Mouse (Mus musculus) hindbrain, embryonic 16.5 days (tissue): ENCODE measurements at regions not wholly inside any gene's neighbourhood (a gene's known extent, or its start where the extent isn't known, plus 50 kb on each side); places are given as distances from the start of the nearest gene placed in this dataset.

Experiments used
- ATAC-seq: fragments of 200-750 bp; cut with Nextera tagmentation; 2 replicates; pipeline ENCODE4 v1.8.0; 2017; ENCODE audit warnings: moderate TSS enrichment, moderate library complexity
- H3K27ac ChIP-seq: fragments of 300-500 bp; sonication (generic); 2 replicates; pipeline ENCODE4 v1.5.1; 2014; ENCODE audit warnings: low read depth, mild to moderate bottlenecking, control low read depth, low read length, moderate library complexity
- H3K27me3 ChIP-seq: fragments of 300-500 bp; sonication (generic); replicated peaks from 2 replicates; pipeline ENCODE4 v1.6.1; 2014; ENCODE audit warnings: low read length; ENCODE audit not compliant: control insufficient read depth, insufficient read depth
- H3K36me3 ChIP-seq: fragments of 300-500 bp; sonication (generic); 2 replicates; pipeline ENCODE4 v1.6.1; 2014; ENCODE audit warnings: mild to moderate bottlenecking, low read length, moderate library complexity, mixed read lengths; ENCODE audit not compliant: control insufficient read depth, insufficient read depth
- H3K4me1 ChIP-seq: fragments of 300-500 bp; sonication (generic); 2 replicates; pipeline ENCODE4 v1.6.1; 2014; ENCODE audit warnings: low read depth, low read length; ENCODE audit not compliant: control insufficient read depth, insufficient read depth
- H3K4me2 ChIP-seq: fragments of 300-500 bp; sonication (generic); 2 replicates; pipeline ENCODE4 v1.6.1; 2014; ENCODE audit warnings: mild to moderate bottlenecking, low read length, control low read depth, moderate library complexity
- H3K4me3 ChIP-seq: fragments of 300-500 bp; sonication (generic); 2 replicates; pipeline ENCODE4 v1.5.1; 2014; ENCODE audit warnings: mild to moderate bottlenecking, low read length, control low read depth, moderate library complexity
- H3K9ac ChIP-seq: fragments of 300-500 bp; sonication (generic); 2 replicates; pipeline ENCODE4 v1.6.1; 2014; ENCODE audit warnings: low read depth, mild to moderate bottlenecking, control low read depth, low read length, moderate library complexity
- H3K9me3 ChIP-seq: fragments of 300-500 bp; sonication (generic); 2 replicates; pipeline ENCODE4 v1.6.1; 2014; ENCODE audit warnings: mild to moderate bottlenecking, low read length, moderate library complexity; ENCODE audit not compliant: control insufficient read depth
- WGBS: fragments of 180-500 bp; shearing (Covaris S2); extraction: QIAGEN DNeasy Blood & Tissue Kit; methylation state at CpG from one replicate; pipeline ENCODE4 v1.1.7; 2014; 5-methylcytosine and 5-hydroxymethylcytosine counted together

GRCm38 (mm10) chr6:99845508-99845846, 119.3 kb upstream of the Prok2 start:
- WGBS = 23% methylated on average over 4 of the region's 4 CpGs
- H3K9me3 ChIP-seq = no peaks in the 10 kb centered on the region
- ATAC-seq = no peak
- H3K27me3 ChIP-seq = no peaks in the 10 kb centered on the region; the same call in 1 of the 2 replicates
- H3K9ac ChIP-seq = no peak overlapping the region
- H3K27ac ChIP-seq = no peak overlapping the region
- H3K4me1 ChIP-seq = peaks cover 2% of the 10 kb centered on the region
- H3K4me2 ChIP-seq = no peak overlapping the region
- no peaks in the 10 kb centered on the region for H3K36me3 ChIP-seq
- H3K4me3 ChIP-seq = no peak overlapping the region

DNA sequence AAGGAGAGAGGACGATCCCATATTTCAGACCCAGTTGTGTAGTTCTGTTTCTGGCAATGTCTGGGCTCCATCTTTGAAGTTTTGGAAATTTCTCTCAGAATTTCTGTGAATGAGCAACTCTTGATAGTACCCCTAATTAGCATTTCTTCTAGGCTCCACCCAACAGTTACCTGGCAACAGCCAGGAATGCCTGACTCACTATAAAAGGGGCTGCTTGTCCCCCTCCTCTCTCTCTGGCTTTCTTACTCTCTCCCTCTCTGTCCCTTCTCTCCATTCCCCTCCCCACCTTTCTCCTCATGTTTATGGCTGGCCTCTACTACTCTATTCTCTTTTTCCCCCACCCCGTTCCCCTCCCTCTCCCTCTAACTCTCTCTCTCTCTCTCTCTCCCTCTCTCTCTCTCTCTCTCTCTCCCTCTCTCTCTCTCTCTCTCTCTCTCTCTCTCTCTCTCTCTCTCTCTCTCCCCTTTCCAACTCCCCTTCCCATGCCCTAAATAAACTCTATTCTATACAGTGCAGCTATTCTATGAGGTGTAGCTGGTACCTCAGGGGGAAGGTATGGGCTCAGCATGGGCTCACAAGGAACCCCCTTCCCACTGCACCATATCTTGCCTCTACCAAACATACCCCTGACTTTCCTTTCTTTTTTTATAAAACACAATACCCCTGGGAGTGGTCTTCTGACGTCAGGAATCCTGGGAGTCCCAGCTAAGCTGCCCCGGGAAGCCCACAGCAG, 118.7 kb upstream of the Prok2 start:
- no peak for ATAC-seq

DNA sequence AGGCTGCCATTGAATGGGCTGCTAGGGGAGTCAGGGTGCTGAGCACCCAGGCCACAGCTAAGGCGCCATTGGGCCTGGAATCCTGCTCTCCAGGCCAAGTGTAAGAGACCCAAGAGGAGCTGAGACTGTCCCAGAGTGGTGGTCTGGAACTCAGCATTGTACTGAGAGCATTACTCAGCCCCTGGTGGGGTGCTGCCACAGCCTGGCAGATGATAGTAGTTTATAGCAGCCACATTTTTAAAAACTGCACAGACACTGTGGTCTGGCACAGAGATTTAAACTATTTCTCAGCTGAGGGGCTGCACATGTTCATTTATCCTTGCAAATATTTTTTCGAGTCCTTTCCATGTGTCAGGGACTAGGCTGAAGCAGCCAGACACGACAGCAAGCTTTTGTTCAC, 117.3 kb upstream of the Prok2 start:
- Histone ChIP-seq H3K4me3 (no peak overlapping the region), H3K4me2 (no peak overlapping the region), H3K27ac (no peak overlapping the region), H3K4me1 (peaks cover 2% of the 10 kb centered on the region), H3K36me3 (no peaks in the 10 kb centered on the region), H3K9me3 (no peaks in the 10 kb centered on the region), H3K27me3 (no peaks in the 10 kb centered on the region), H3K9ac (no peak overlapping the region)
- no peak for ATAC-seq
- WGBS = 47% methylated on average over 3 of the region's 3 CpGs

More for the DNA sequence above, 118.7 kb upstream of the Prok2 start:
- Histone ChIP-seq H3K4me3 (no peak overlapping the region), H3K4me1 (peaks cover 2% of the 10 kb centered on the region), H3K9ac (no peak overlapping the region), H3K36me3 (no peaks in the 10 kb centered on the region), H3K9me3 (no peaks in the 10 kb centered on the region), H3K27ac (no peak overlapping the region), H3K4me2 (no peak overlapping the region), H3K27me3 (no peaks in the 10 kb centered on the region; the same call in 1 of the 2 replicates)
- 13% methylated on average over 4 of the region's 4 CpGs for WGBS

- Histone ChIP-seq H3K4me2 (no peak overlapping the region), H3K27ac (no peak overlapping the region), H3K9ac (no peak overlapping the region), H3K9me3 (no peaks in the 10 kb centered on the region), H3K36me3 (no peaks in the 10 kb centered on the region), H3K4me3 (no peak overlapping the region), H3K4me1 (peaks cover 2% of the 10 kb centered on the region), H3K27me3 (no peaks in the 10 kb centered on the region)
- ATAC-seq = peak; percentile 11; the same call in 1 of the 2 replicates
Measured at GRCm38 (mm10) chr6:99842723-99843122, 116.5 kb upstream of the Prok2 start.

GRCm38 (mm10) chr6:99840823-99841222, 114.6 kb upstream of the Prok2 start:
- WGBS = 86% methylated on average over 6 of the region's 6 CpGs
- peaks cover 2% of the 10 kb centered on the region for H3K4me1 ChIP-seq
- no peak for ATAC-seq
- no peaks in the 10 kb centered on the region for H3K27me3 ChIP-seq
- no peak overlapping the region for H3K9ac ChIP-seq
- H3K27ac ChIP-seq = no peak overlapping the region
- H3K36me3 ChIP-seq = no peaks in the 10 kb centered on the region
- H3K4me3 ChIP-seq = no peak overlapping the region
- no peak overlapping the region for H3K4me2 ChIP-seq
- H3K9me3 ChIP-seq = no peaks in the 10 kb centered on the region

- H3K36me3 ChIP-seq = no peaks in the 10 kb centered on the region
- H3K9me3 ChIP-seq = no peaks in the 10 kb centered on the region
- H3K27ac ChIP-seq = no peak overlapping the region
- peaks cover 3% of the 10 kb centered on the region; the same call in 1 of the 2 replicates for H3K4me1 ChIP-seq
- peak; percentile 83 for ATAC-seq
- H3K4me3 ChIP-seq = no peak overlapping the region
- no peak overlapping the region for H3K4me2 ChIP-seq
- 18% methylated on average over 3 of the region's 3 CpGs for WGBS
- H3K9ac ChIP-seq = no peak overlapping the region
- H3K27me3 ChIP-seq = no peaks in the 10 kb centered on the region
Measured at GRCm38 (mm10) chr6:99833323-99833722, 107.1 kb upstream of the Prok2 start.

DNA sequence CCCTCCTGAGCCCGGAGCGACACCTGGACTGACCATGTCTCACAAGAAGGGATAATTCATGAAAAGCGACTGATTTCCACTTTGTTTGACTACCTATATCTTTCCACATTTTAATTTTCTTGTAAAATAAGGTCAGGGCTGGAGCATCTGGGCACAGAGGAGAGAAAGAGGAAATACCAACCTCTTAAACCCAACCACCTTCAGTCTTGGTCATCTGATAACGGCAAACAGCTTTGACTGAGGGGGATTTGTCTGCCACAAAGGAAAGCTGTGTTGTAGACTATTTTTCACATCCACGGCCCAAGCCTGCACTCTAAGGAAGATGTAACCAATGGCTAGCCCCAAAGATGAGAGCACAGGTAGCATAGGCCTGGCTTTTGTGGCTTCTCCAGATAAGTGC, 101.4 kb upstream of the Prok2 start:
- Histone ChIP-seq H3K4me2 (no peak overlapping the region), H3K4me1 (peaks cover 9% of the 10 kb centered on the region), H3K4me3 (no peak overlapping the region), H3K9me3 (no peaks in the 10 kb centered on the region), H3K36me3 (no peaks in the 10 kb centered on the region), H3K27me3 (no peaks in the 10 kb centered on the region), H3K27ac (no peak overlapping the region), H3K9ac (no peak overlapping the region)
- 98% methylated on average over 5 of the region's 5 CpGs for WGBS
- no peak for ATAC-seq

DNA sequence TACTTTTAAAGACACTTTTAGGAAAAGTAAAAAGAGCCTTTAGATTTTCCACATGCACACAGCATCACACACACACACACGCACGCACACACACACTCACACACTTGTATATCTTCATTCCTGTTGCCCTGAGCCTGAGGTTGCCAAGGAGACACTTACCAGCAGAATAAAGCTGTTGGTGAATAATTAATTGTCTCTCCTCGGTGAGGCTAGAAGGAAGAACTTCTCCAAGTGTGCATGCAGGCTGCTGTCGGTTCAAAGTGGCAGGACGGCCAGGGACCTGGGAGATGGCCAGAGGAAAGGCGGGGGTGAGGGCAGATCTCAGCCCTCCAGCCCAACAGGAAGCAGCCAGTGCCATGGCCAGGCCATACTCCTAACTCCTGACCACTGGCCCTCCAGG, 98.6 kb upstream of the Prok2 start:
- H3K27ac ChIP-seq = no peak overlapping the region

DNA sequence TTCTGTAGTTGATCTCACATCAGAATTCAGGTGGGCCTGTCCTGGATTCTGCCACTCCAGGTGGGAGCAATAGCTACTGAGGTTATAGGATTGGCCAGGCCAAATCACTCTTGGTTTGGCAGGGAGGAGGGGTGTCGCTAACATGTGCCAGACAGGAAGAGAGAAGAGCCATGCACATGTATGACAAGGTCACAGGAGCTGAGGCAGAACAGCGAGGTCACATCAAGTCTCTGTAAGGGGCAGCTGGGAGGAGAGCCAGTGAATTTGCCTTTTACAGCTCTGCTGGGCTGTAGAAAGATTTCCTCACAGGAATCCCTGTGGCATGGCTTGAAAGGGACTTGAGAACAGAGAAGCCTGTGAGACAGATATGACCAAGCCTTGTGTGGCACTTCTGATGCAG, 96.3 kb upstream of the Prok2 start:
- H3K4me1 ChIP-seq = peaks cover 9% of the 10 kb centered on the region
- WGBS = 83% methylated on average over 2 of the region's 2 CpGs
- no peaks in the 10 kb centered on the region for H3K9me3 ChIP-seq
- H3K36me3 ChIP-seq = no peaks in the 10 kb centered on the region
- H3K9ac ChIP-seq = no peak overlapping the region
- 0 out of 2 replicates have a peak, but pooled peaks cover 2% of the 10 kb centered on the region for H3K27me3 ChIP-seq
- ATAC-seq = no peak
- H3K4me2 ChIP-seq = no peak overlapping the region
- H3K27ac ChIP-seq = no peak overlapping the region
- no peak overlapping the region for H3K4me3 ChIP-seq

More for the DNA sequence above, 98.6 kb upstream of the Prok2 start:
- no peak overlapping the region for H3K4me2 ChIP-seq
- 0 out of 2 replicates have a peak, but pooled peaks cover 2% of the 10 kb centered on the region for H3K27me3 ChIP-seq
- 32% methylated on average over 6 of the region's 6 CpGs for WGBS
- H3K4me1 ChIP-seq = peaks cover 9% of the 10 kb centered on the region
- no peaks in the 10 kb centered on the region for H3K36me3 ChIP-seq
- H3K9me3 ChIP-seq = no peaks in the 10 kb centered on the region
- H3K4me3 ChIP-seq = no peak overlapping the region
- H3K9ac ChIP-seq = no peak overlapping the region; the same call in 1 of the 2 replicates
- peak; percentile 76 for ATAC-seq
